Mouse (Mus musculus) liver, embryonic 11.5 days (tissue): ENCODE data around the gene Rad51b. TPM values are rescaled to one million over a fixed set of nuclear protein-coding genes. Genes with fewer than 3 reads are reported as not detected.

Experiments used
- ATAC-seq: fragments of 200-750 bp; cut with Nextera tagmentation; replicated peaks from 2 replicates; pipeline ENCODE4 v1.8.0; 2017; ENCODE audit warnings: moderate number of reproducible peaks, mild to moderate bottlenecking, moderate TSS enrichment, moderate library complexity; ENCODE audit not compliant: low FRiP score
- DNase-seq: peaks from one replicate; pipeline ENCODE4 v3.0.0-alpha.2; 2017; ENCODE audit warnings: low spot score
- H3K27ac ChIP-seq: fragments of 300-500 bp; sonication (generic); 2 replicates; pipeline ENCODE4 v1.5.1; 2014; ENCODE audit warnings: mild to moderate bottlenecking, low read depth, low read length, control low read depth
- H3K27me3 ChIP-seq: fragments of 300-500 bp; sonication (generic); replicated peaks from 2 replicates; pipeline ENCODE4 v1.6.1; 2014; ENCODE audit warnings: low read length, mixed read lengths; ENCODE audit not compliant: control insufficient read depth, insufficient read depth
- H3K36me3 ChIP-seq: fragments of 300-500 bp; sonication (generic); 2 replicates; pipeline ENCODE4 v1.6.1; 2014; ENCODE audit warnings: mild to moderate bottlenecking, low read length, moderate library complexity, mixed read lengths; ENCODE audit not compliant: control insufficient read depth, insufficient read depth
- H3K4me1 ChIP-seq: fragments of 300-500 bp; sonication (generic); replicated peaks from 2 replicates; pipeline ENCODE4 v1.6.1; 2014; ENCODE audit warnings: low read length, mixed read lengths; ENCODE audit not compliant: control insufficient read depth, insufficient read depth
- H3K4me2 ChIP-seq: fragments of 300-500 bp; sonication (generic); 2 replicates; pipeline ENCODE4 v1.6.1; 2014; ENCODE audit warnings: mild to moderate bottlenecking, control low read depth, moderate library complexity
- H3K4me3 ChIP-seq: fragments of 300-500 bp; sonication (generic); 2 replicates; pipeline ENCODE4 v1.5.1; 2014; ENCODE audit warnings: low read depth, low read length, control low read depth
- H3K9ac ChIP-seq: fragments of 300-500 bp; sonication (generic); 2 replicates; pipeline ENCODE4 v1.6.1; 2014; ENCODE audit warnings: low read depth, low read length, control low read depth
- H3K9me3 ChIP-seq: fragments of 300-500 bp; sonication (generic); 2 replicates; pipeline ENCODE4 v1.6.1; 2016; ENCODE audit warnings: low read length, inconsistent platforms, mixed read lengths; ENCODE audit not compliant: control insufficient read depth
- WGBS: fragments of 180-500 bp; shearing (Covaris S2); extraction: QIAGEN DNeasy Blood & Tissue Kit; methylation state at CpG from one replicate; pipeline ENCODE4 v1.1.7; 2014; 5-methylcytosine and 5-hydroxymethylcytosine counted together
- polyA plus RNA-seq: library from polyadenylated mRNA; unstranded; fragments of >200 nt; fragmentation: Nextera tagmentation; extraction: Ambion mirVana; gene quantifications from 2 replicates; pipeline ENCODE4 v1.2.1, GENCODE M21; 2014

The Rad51b gene
- polyA plus RNA-seq, 1 experiment from 2014 or later = 8.3 TPM

DNA sequence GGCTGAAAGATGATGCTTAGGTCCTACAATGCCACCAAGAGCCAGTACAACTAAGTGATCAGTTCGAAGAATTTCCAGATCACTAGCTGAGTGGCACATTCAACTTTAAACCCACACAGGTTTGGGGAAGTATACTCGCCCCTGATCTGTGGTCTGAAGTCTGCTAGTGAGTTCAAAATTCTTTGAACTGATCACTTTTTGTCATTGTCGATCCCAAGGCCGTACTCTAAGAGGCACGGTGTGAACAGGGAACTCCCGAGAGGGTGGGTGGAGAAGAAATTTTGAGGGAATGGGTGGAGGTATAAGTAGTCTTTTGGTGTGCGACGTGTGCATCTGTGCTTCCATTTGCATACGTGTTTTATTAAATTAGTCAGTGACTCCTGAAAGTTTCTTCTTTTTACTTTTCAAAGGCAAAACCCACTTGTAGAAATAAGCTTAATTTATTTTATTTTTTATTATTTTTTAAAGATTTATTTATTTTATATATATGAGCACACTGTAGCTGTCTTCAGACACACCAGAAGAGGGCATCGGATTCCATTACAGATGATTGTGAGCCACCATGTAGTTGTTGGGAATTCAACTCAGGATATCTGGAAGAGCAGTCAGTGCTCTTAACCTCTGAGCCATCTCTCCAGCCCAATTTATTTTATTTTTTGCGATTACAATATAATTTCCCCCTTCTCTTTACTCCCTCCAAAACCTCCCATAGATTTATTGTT, 443.0 kb downstream of the Rad51b start:
- ATAC-seq = no peak
- Histone ChIP-seq H3K4me3 (no peak overlapping the region), H3K27ac (no peak overlapping the region), H3K4me1 (no peaks in the 10 kb centered on the region; the same call in 1 of the 2 replicates), H3K9me3 (no peaks in the 10 kb centered on the region), H3K36me3 (no peaks in the 10 kb centered on the region), H3K9ac (no peak overlapping the region), H3K27me3 (no peaks in the 10 kb centered on the region), H3K4me2 (no peak overlapping the region)
- WGBS = 79% methylated on average over 11 of the region's 11 CpGs
- no peak for DNase-seq

- DNase-seq (no peak), ATAC-seq (no peak)
- H3K27ac ChIP-seq = no peak overlapping the region
- H3K9me3 ChIP-seq = no peaks in the 10 kb centered on the region
- H3K9ac ChIP-seq = no peak overlapping the region
- peaks cover 5% of the 10 kb centered on the region; the same call in 1 of the 2 replicates for H3K4me1 ChIP-seq
- no peak overlapping the region for H3K4me3 ChIP-seq
- H3K36me3 ChIP-seq = no peaks in the 10 kb centered on the region
- H3K4me2 ChIP-seq = no peak overlapping the region
- 64% methylated on average over 7 of the region's 7 CpGs for WGBS
- no peaks in the 10 kb centered on the region for H3K27me3 ChIP-seq
These were observed 445.1 kb downstream of the Rad51b start for GRCm38 (mm10) chr12:79742211-79742610.

GRCm38 (mm10) chr12:79744131-79744530, 447.0 kb downstream of the Rad51b start:
- Histone ChIP-seq H3K27ac (no peak overlapping the region), H3K9me3 (no peaks in the 10 kb centered on the region), H3K27me3 (no peaks in the 10 kb centered on the region), H3K9ac (no peak overlapping the region), H3K4me2 (no peak overlapping the region), H3K4me1 (peaks cover 8% of the 10 kb centered on the region), H3K36me3 (no peaks in the 10 kb centered on the region), H3K4me3 (no peak overlapping the region)
- ATAC-seq (no peak), DNase-seq (no peak)
- 76% methylated on average over 6 of the region's 6 CpGs for WGBS

DNA sequence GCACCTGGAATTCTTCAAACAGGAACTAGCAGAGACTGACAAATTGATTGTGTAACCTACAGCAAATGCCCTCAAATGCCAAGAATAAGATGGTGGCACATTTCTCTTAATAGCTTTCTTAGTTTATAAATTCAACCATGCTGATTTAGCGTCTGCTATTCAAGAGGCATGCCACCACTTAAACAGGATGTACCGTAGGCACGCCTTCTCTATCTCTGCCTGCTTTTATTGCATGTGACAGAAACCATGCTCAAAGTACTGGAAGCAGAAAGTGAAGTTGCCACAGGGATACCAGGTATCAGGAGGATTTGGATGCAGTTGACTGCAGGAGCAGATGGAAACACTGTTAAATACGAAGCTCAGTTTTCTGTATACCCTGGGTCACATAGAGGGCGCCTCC, 448.1 kb downstream of the Rad51b start:
- no peaks in the 10 kb centered on the region for H3K9me3 ChIP-seq
- no peaks in the 10 kb centered on the region for H3K36me3 ChIP-seq
- WGBS = 75% methylated on average over 5 of the region's 5 CpGs
- no peak overlapping the region for H3K4me2 ChIP-seq
- ATAC-seq (no peak), DNase-seq (no peak)
- H3K4me3 ChIP-seq = no peak overlapping the region
- H3K27me3 ChIP-seq = no peaks in the 10 kb centered on the region
- H3K27ac ChIP-seq = no peak overlapping the region
- H3K9ac ChIP-seq = no peak overlapping the region
- H3K4me1 ChIP-seq = peaks cover 12% of the 10 kb centered on the region

GRCm38 (mm10) chr12:79745845-79746510, 448.9 kb downstream of the Rad51b start:
- no peak overlapping the region for H3K4me3 ChIP-seq
- no peak overlapping the region for H3K9ac ChIP-seq
- H3K36me3 ChIP-seq = no peaks in the 10 kb centered on the region
- peaks cover 12% of the 10 kb centered on the region for H3K4me1 ChIP-seq
- no peak overlapping the region for H3K27ac ChIP-seq
- H3K9me3 ChIP-seq = no peaks in the 10 kb centered on the region
- DNase-seq (no peak), ATAC-seq (no peak)
- 55% methylated on average over 10 of the region's 10 CpGs for WGBS
- H3K4me2 ChIP-seq = no peak overlapping the region
- H3K27me3 ChIP-seq = no peaks in the 10 kb centered on the region

GRCm38 (mm10) chr12:79747541-79747940, 450.5 kb downstream of the Rad51b start:
- Histone ChIP-seq H3K4me3 (no peak overlapping the region), H3K27me3 (no peaks in the 10 kb centered on the region), H3K36me3 (no peaks in the 10 kb centered on the region), H3K4me2 (no peak overlapping the region), H3K4me1 (peaks cover 21% of the 10 kb centered on the region), H3K9me3 (no peaks in the 10 kb centered on the region), H3K27ac (no peak overlapping the region), H3K9ac (no peak overlapping the region)
- WGBS = 86% methylated on average over 3 of the region's 3 CpGs
- ATAC-seq (no peak), DNase-seq (no peak)

- H3K9me3 ChIP-seq = no peaks in the 10 kb centered on the region
- no peak for ATAC-seq
- H3K9ac ChIP-seq = no peak overlapping the region
- peaks cover 21% of the 10 kb centered on the region for H3K4me1 ChIP-seq
- H3K27me3 ChIP-seq = no peaks in the 10 kb centered on the region
- 58% methylated on average over 4 of the region's 4 CpGs for WGBS
- H3K36me3 ChIP-seq = no peaks in the 10 kb centered on the region
- no peak for DNase-seq
- no peak overlapping the region for H3K4me3 ChIP-seq
- H3K4me2 ChIP-seq = no peak overlapping the region
- H3K27ac ChIP-seq = no peak overlapping the region; the same call in 1 of the 2 replicates
These were observed 451.8 kb downstream of the Rad51b start for GRCm38 (mm10) chr12:79748862-79749261.

GRCm38 (mm10) chr12:79750253-79751125, 453.4 kb downstream of the Rad51b start:
- Histone ChIP-seq H3K4me1 (peaks cover 19% of the 10 kb centered on the region), H3K9ac (no peak overlapping the region), H3K4me3 (no peak overlapping the region), H3K27me3 (no peaks in the 10 kb centered on the region), H3K9me3 (no peaks in the 10 kb centered on the region), H3K27ac (no peak overlapping the region), H3K4me2 (no peak overlapping the region), H3K36me3 (no peaks in the 10 kb centered on the region)
- WGBS = 43% methylated on average over 10 of the region's 10 CpGs
- ATAC-seq (0 out of 2 replicates have a peak, but pooled peaks have one; percentile 23), DNase-seq (no peak)
